Mouse (Mus musculus) heart, embryonic 14.5 days (tissue): Measurements from ENCODE around the gene Acvrl1. TPM values are rescaled to one million over a fixed set of nuclear protein-coding genes. Genes with fewer than 3 reads are reported as not detected.

Experiments used
- ATAC-seq: fragments of 200-750 bp; cut with Nextera tagmentation; 2 replicates; pipeline ENCODE4 v1.8.0; 2017; ENCODE audit warnings: low read depth, moderate TSS enrichment; ENCODE audit not compliant: insufficient number of reproducible peaks, insufficient read depth, low FRiP score
- H3K27ac ChIP-seq, 2 experiments: fragments of 200-500 bp in 1 of 2; fragments of 300-500 bp in 1 of 2; sonication (generic) in 1 of 2; replicated peaks in 1 of 2; 2 replicates each; pipeline ENCODE4 v1.5.1; 2012 to 2014; ENCODE audit warnings: low read depth in 2 of 2, low read length in 2 of 2, control low read depth in 1 of 2, mild to moderate bottlenecking in 1 of 2, mixed read lengths in 1 of 2; ENCODE audit not compliant: control insufficient read depth in 1 of 2, insufficient read depth in 1 of 2
- H3K27me3 ChIP-seq: fragments of 300-500 bp; sonication (generic); 2 replicates; pipeline ENCODE4 v1.6.1; 2014; ENCODE audit warnings: mild to moderate bottlenecking, low read length, control low read depth; ENCODE audit not compliant: control insufficient read depth, insufficient read depth
- H3K36me3 ChIP-seq: fragments of 300-500 bp; sonication (generic); 2 replicates; pipeline ENCODE4 v1.6.1; 2014; ENCODE audit warnings: mild to moderate bottlenecking, control low read depth, low read length, mixed read lengths; ENCODE audit not compliant: control insufficient read depth, insufficient read depth
- H3K4me1 ChIP-seq, 2 experiments: fragments of 200-500 bp in 1 of 2; fragments of 300-500 bp in 1 of 2; sonication (generic) in 1 of 2; 2 replicates each; pipeline ENCODE4 v1.6.1; 2012 to 2014; ENCODE audit warnings: low read length in 2 of 2, control low read depth in 1 of 2, mixed read lengths in 1 of 2; ENCODE audit not compliant: control insufficient read depth in 2 of 2, insufficient read depth in 2 of 2
- H3K4me2 ChIP-seq: fragments of 300-500 bp; sonication (generic); 2 replicates; pipeline ENCODE4 v1.6.1; 2014; ENCODE audit warnings: mild to moderate bottlenecking, low read length
- H3K4me3 ChIP-seq, 2 experiments: fragments of 200-500 bp in 1 of 2; fragments of 300-500 bp in 1 of 2; sonication (generic) in 1 of 2; 2 replicates each; pipeline ENCODE4 v1.5.1; 2012 to 2014; ENCODE audit warnings: low read length in 2 of 2, mild to moderate bottlenecking in 2 of 2, control low read depth in 1 of 2, low read depth in 1 of 2, moderate library complexity in 1 of 2; ENCODE audit not compliant: control insufficient read depth in 1 of 2, insufficient read depth in 1 of 2
- H3K9ac ChIP-seq: fragments of 300-500 bp; sonication (generic); 2 replicates; pipeline ENCODE4 v1.6.1; 2014; ENCODE audit warnings: mild to moderate bottlenecking, low read length
- H3K9me3 ChIP-seq: fragments of 300-500 bp; sonication (generic); 2 replicates; pipeline ENCODE4 v1.6.1; 2016; ENCODE audit warnings: low read length, control low read depth; ENCODE audit not compliant: control insufficient read depth
- WGBS: fragments of 180-500 bp; shearing (Covaris S2); extraction: QIAGEN DNeasy Blood & Tissue Kit; methylation state at CpG from one replicate; pipeline ENCODE4 v1.1.7; 2014; 5-methylcytosine and 5-hydroxymethylcytosine counted together
- polyA plus RNA-seq: library from polyadenylated mRNA; unstranded; fragments of >200 nt; fragmentation: Nextera tagmentation; extraction: Ambion mirVana; gene quantifications from 2 replicates; pipeline ENCODE4 v1.2.1, GENCODE M21; 2014

Acvrl1 gene
- polyA plus RNA-seq, 1 experiment from 2014 or later, result 5.8 TPM

- ATAC-seq, result no peak
- H3K4me2 ChIP-seq, result no peak overlapping the region
- 50% methylated on average over 9 of the region's 9 CpGs for WGBS
Observed at GRCm38 (mm10) chr15:101151409-101152261, 23.3 kb downstream of the Acvrl1 start.

GRCm38 (mm10) chr15:101154700-101155616, 26.6 kb downstream of the Acvrl1 start:
- Histone ChIP-seq H3K9ac (no peak overlapping the region), H3K27ac (no peak overlapping the region), H3K4me1 (no peaks in the 10 kb centered on the region), H3K9me3 (peaks cover 4% of the 10 kb centered on the region; the same call in 1 of the 2 replicates), H3K4me3 (no peak overlapping the region), H3K4me2 (no peak overlapping the region), H3K27me3 (no peaks in the 10 kb centered on the region), H3K36me3 (no peaks in the 10 kb centered on the region)
- no peak for ATAC-seq
- WGBS, result 73% methylated on average over 7 of the region's 7 CpGs

More at GRCm38 (mm10) chr15:101151409-101152261, 23.3 kb downstream of the Acvrl1 start:
- peaks cover 16 to 17% of the 10 kb centered on the region in 2 experiments for H3K4me1 ChIP-seq
- H3K27ac ChIP-seq, result no peak overlapping the region
- no peaks in the 10 kb centered on the region for H3K9me3 ChIP-seq
- H3K36me3 ChIP-seq, result no peaks in the 10 kb centered on the region
- H3K27me3 ChIP-seq, result no peaks in the 10 kb centered on the region
- no peak overlapping the region for H3K4me3 ChIP-seq
- H3K9ac ChIP-seq, result no peak overlapping the region

GRCm38 (mm10) chr15:101160128-101160527, 31.8 kb downstream of the Acvrl1 start:
- Histone ChIP-seq H3K36me3 (no peaks in the 10 kb centered on the region), H3K27me3 (no peaks in the 10 kb centered on the region), H3K4me1 (peaks cover 17 to 27% of the 10 kb centered on the region in 2 experiments), H3K4me3 (no peak overlapping the region), H3K27ac (no peak overlapping the region), H3K4me2 (no peak overlapping the region), H3K9me3 (peaks cover 4% of the 10 kb centered on the region; the same call in 1 of the 2 replicates), H3K9ac (no peak overlapping the region)
- no peak for ATAC-seq
- whole genome bisulfite sequencing, result 14% methylated on average over 1 of the region's 1 CpGs

GRCm38 (mm10) chr15:101160591-101160990, 32.3 kb downstream of the Acvrl1 start:
- Histone ChIP-seq H3K4me1 (peaks cover 18 to 27% of the 10 kb centered on the region in 2 experiments), H3K9ac (no peak overlapping the region), H3K27me3 (no peaks in the 10 kb centered on the region), H3K4me3 (no peak overlapping the region), H3K36me3 (no peaks in the 10 kb centered on the region), H3K4me2 (no peak overlapping the region), H3K9me3 (peaks cover 4% of the 10 kb centered on the region; the same call in 1 of the 2 replicates), H3K27ac (no peak overlapping the region)
- 45% methylated on average over 7 of the region's 7 CpGs for WGBS
- no peak for ATAC-seq

- Histone ChIP-seq H3K4me3 (no peak overlapping the region), H3K27me3 (no peaks in the 10 kb centered on the region), H3K9ac (no peak overlapping the region), H3K9me3 (peaks cover 4% of the 10 kb centered on the region; the same call in 1 of the 2 replicates), H3K4me2 (no peak overlapping the region), H3K4me1 (peaks cover 21 to 27% of the 10 kb centered on the region in 2 experiments), H3K27ac (no peak overlapping the region), H3K36me3 (no peaks in the 10 kb centered on the region)
- ATAC-seq, result no peak
- WGBS, result 76% methylated on average over 7 of the region's 7 CpGs
Observed at GRCm38 (mm10) chr15:101161534-101161933, 33.2 kb downstream of the Acvrl1 start.

GRCm38 (mm10) chr15:101163056-101163458, 34.7 kb downstream of the Acvrl1 start:
- Histone ChIP-seq H3K9ac (no peak overlapping the region; the same call in 1 of the 2 replicates), H3K27ac (no peak overlapping the region; a peak in 1 of 4 replicates), H3K4me3 (no peak overlapping the region), H3K9me3 (no peaks in the 10 kb centered on the region), H3K4me1 (peaks cover 21 to 27% of the 10 kb centered on the region in 2 experiments), H3K36me3 (no peaks in the 10 kb centered on the region), H3K4me2 (no peak overlapping the region), H3K27me3 (no peaks in the 10 kb centered on the region)
- no peak for ATAC-seq
- WGBS, result 27% methylated on average over 15 of the region's 15 CpGs

- H3K27me3 ChIP-seq, result no peaks in the 10 kb centered on the region
- H3K36me3 ChIP-seq, result no peaks in the 10 kb centered on the region
- 42% methylated on average over 5 of the region's 5 CpGs for WGBS
- no peak overlapping the region for H3K9ac ChIP-seq
- peaks cover 21 to 27% of the 10 kb centered on the region in 2 experiments for H3K4me1 ChIP-seq
- ATAC-seq, result no peak
- H3K4me2 ChIP-seq, result no peak overlapping the region
- H3K27ac ChIP-seq, result no peak overlapping the region
- no peaks in the 10 kb centered on the region for H3K9me3 ChIP-seq
- no peak overlapping the region for H3K4me3 ChIP-seq
Observed at GRCm38 (mm10) chr15:101163854-101164253, 35.5 kb downstream of the Acvrl1 start.
